Mouse (Mus musculus): Measurements from ENCODE around the gene Cacna1g. TPM values are rescaled to one million over a fixed set of nuclear protein-coding genes. Genes with fewer than 3 reads are reported as not detected.

Cacna1g gene
- polyA plus RNA-seq, 1 experiment = 3.4 TPM

DNA sequence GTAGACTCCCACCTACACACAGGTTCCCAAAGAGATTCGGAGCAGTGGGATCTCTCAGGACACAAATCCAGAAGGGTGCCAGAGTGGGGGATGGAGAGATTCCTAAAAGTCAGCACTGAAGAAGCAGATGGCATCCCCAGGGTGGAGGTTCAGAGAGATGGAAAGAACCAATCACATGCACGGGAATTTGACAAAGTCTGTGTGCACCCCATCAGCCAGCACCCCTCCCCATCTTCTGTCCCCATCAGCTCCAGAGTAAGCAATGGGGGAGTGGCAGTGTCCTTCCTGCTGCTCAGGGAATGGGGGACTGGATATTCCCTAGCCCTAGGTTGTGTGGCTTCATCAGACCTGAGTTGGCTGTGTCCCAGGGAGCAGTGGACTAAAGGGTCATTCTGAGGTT, 25.0 kb upstream of the Cacna1g start:
- Histone ChIP-seq H3K4me3 (ENCODE audit: control insufficient read depth, low read depth, low read length) (no peak overlapping the region), H3K4me1 (ENCODE audit: control insufficient read depth, insufficient read depth, low read length) (peaks cover 15% of the 10 kb centered on the region), H3K36me3 (ENCODE audit: control insufficient read depth, insufficient read depth, low read length) (no peaks in the 10 kb centered on the region), H3K27me3 (ENCODE audit: control insufficient read depth, insufficient read depth, low read length) (no peaks in the 10 kb centered on the region), H3K27ac (ENCODE audit: control insufficient read depth, insufficient read depth, low read depth, low read length) (no peak overlapping the region)
- TF ChIP-seq POLR2A (IDR thresholded peaks at IDR 0.05; ENCODE audit: control insufficient read depth, low read depth, low read length) (no peak), CTCF (IDR thresholded peaks at IDR 0.05; ENCODE audit: control insufficient read depth, insufficient read depth, insufficient replicate concordance, low read depth, low read length) (no peak)

DNA sequence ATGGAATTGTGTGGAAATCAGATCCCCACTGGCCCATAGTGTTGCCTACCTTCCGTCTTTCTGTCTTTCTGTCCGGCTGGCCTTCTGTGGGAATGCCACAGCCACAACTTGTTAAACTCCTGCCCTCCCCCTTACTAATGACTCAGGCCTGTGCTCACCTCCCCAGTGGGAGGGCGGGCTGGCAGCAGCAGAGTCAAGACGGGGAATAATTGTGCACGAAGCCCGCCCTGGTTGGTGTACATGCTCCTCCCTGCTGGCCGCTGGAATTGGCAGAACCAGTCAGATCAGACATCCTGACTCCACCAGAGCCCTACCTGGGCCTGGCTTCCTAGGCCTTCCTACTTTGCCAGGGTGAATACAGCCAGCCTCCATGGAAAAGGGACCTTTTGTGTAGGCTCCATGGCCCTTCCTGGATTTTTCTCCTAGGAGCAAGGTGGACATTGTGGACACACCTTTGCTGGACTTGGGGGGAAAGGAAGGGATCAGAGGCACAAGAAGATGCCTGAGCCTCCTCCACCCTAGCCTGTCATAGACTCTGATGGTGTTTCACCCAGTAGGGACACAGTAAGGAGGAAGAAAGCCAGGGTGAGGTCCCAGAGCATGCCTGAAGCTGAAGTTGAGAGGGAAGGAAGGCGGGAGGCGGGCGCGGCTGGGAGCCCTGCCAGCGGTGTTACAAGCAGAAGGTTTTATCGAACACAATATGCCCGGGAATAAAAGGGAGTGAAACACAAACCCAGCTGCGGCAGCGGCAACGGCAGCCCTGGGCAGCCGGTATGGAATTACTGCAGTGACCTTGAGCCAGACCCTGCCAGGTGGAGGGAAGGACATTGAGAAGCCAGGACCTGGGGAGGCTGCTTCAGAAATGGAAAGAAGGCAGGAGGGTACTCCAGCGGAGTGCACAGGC, 24.3 kb upstream of the Cacna1g start:
- Histone ChIP-seq H3K4me1 (ENCODE audit: control insufficient read depth, insufficient read depth, low read length) (peaks cover 13% of the 10 kb centered on the region), H3K27ac (ENCODE audit: control insufficient read depth, insufficient read depth, low read depth, low read length) (no peak overlapping the region), H3K36me3 (ENCODE audit: control insufficient read depth, insufficient read depth, low read length) (no peaks in the 10 kb centered on the region), H3K4me3 (ENCODE audit: control insufficient read depth, low read depth, low read length) (no peak overlapping the region), H3K27me3 (ENCODE audit: control insufficient read depth, insufficient read depth, low read length) (no peaks in the 10 kb centered on the region)
- no peak for TF ChIP-seq CTCF (IDR thresholded peaks at IDR 0.05; ENCODE audit: control insufficient read depth, insufficient read depth, insufficient replicate concordance, low read depth, low read length)
- no peak for TF ChIP-seq POLR2A (IDR thresholded peaks at IDR 0.05; ENCODE audit: control insufficient read depth, low read depth, low read length)

DNA sequence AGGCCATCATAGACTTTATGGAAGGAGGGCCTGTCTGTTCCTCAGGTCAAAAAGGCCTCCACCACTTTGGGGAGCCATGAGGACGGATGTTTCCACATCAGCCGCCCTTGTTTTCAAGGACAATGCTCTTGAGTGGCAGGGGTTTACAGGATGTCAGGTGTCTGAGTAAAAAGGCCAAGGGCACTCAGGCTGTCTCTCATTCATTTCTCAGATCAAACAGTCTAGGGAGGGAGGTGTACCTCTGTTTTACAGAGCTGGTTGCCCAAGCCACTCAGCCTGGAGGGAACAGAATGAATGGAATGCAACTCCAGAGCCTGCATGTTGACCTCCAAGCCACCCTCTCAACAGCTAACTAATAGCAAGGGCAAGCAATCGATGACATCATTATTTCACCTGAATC, 21.4 kb upstream of the Cacna1g start:
- no peaks in the 10 kb centered on the region for H3K27me3 ChIP-seq (ENCODE audit: control insufficient read depth, insufficient read depth, low read length)
- H3K27ac ChIP-seq (ENCODE audit: control insufficient read depth, insufficient read depth, low read depth, low read length) = no peak overlapping the region
- H3K4me3 ChIP-seq (ENCODE audit: control insufficient read depth, low read depth, low read length) = no peak overlapping the region
- TF ChIP-seq POLR2A (IDR thresholded peaks at IDR 0.05; ENCODE audit: control insufficient read depth, low read depth, low read length) (no peak), CTCF (IDR thresholded peaks at IDR 0.05; ENCODE audit: control insufficient read depth, insufficient read depth, insufficient replicate concordance, low read depth, low read length) (no peak)
- H3K4me1 ChIP-seq (ENCODE audit: control insufficient read depth, insufficient read depth, low read length) = peaks cover 17% of the 10 kb centered on the region
- no peaks in the 10 kb centered on the region for H3K36me3 ChIP-seq (ENCODE audit: control insufficient read depth, insufficient read depth, low read length)

DNA sequence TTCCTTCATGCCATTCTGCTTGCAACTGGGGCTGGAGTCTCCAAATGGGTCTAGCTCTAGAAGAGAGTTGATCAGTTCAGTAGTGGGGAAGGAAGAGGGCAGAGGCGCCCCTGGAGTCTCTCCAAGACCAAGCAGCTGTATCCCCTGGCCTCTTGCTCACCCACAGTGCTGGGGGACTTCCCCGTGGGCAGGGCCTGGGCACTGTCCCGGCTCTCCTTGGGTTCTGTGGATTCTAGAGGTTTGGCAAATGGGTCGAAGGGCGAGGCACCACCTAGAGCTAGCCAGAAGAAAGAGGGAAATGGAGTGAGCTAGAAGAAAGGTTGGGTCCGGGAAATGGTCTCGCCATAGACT, 17.7 kb upstream of the Cacna1g start:
- no peak for TF ChIP-seq CTCF (IDR thresholded peaks at IDR 0.05; ENCODE audit: control insufficient read depth, insufficient read depth, insufficient replicate concordance, low read depth, low read length)
- TF ChIP-seq POLR2A (IDR thresholded peaks at IDR 0.05; ENCODE audit: control insufficient read depth, low read depth, low read length) = no peak
- Histone ChIP-seq H3K36me3 (ENCODE audit: control insufficient read depth, insufficient read depth, low read length) (no peaks in the 10 kb centered on the region), H3K27ac (ENCODE audit: control insufficient read depth, insufficient read depth, low read depth, low read length) (no peak overlapping the region), H3K27me3 (ENCODE audit: control insufficient read depth, insufficient read depth, low read length) (no peaks in the 10 kb centered on the region), H3K4me3 (ENCODE audit: control insufficient read depth, low read depth, low read length) (no peak overlapping the region), H3K4me1 (ENCODE audit: control insufficient read depth, insufficient read depth, low read length) (peaks cover 6% of the 10 kb centered on the region)

DNA sequence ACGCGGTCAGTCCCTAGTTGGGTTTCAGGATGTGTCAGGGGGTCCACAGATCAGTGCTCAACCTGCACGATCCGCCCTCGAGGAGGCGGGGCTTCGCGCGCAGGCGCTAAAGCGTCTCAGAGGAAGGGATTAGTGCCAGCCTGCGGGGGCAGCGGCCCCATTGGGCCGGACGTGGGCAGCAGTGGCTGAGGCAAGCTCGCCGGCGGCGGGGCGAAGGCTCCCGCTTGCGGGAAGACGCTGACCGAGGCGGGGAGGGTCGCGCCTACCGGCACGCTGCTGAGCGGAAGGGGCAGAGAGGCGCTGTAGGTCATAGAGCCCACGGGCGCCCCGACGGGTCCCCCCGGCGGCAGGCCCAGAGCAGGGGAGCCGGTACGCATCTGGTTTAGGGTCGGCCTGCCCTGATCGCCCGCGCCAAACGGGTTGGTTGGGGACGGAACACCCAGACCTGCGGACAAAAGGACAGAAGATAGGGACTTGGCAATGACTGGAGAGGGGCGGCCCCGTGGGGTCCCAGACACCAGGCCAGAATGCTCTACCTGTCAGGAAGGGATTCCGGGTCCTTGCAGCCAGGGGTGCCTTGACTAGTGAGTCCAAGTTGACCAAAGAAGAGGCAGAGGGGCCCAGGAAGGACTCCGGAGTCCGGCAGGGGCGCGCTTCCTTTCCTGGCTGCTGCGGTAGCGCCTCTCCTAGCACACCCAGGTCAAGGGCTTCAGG, 17.2 kb upstream of the Cacna1g start:
- Histone ChIP-seq H3K27ac (ENCODE audit: control insufficient read depth, insufficient read depth, low read depth, low read length) (no peak overlapping the region), H3K4me1 (ENCODE audit: control insufficient read depth, insufficient read depth, low read length) (peaks cover 7% of the 10 kb centered on the region), H3K36me3 (ENCODE audit: control insufficient read depth, insufficient read depth, low read length) (no peaks in the 10 kb centered on the region), H3K27me3 (ENCODE audit: control insufficient read depth, insufficient read depth, low read length) (no peaks in the 10 kb centered on the region), H3K4me3 (ENCODE audit: control insufficient read depth, low read depth, low read length) (peak overlapping the region; percentile 50)
- no peak for TF ChIP-seq POLR2A (IDR thresholded peaks at IDR 0.05; ENCODE audit: control insufficient read depth, low read depth, low read length)
- TF ChIP-seq CTCF (IDR thresholded peaks at IDR 0.05; ENCODE audit: control insufficient read depth, insufficient read depth, insufficient replicate concordance, low read depth, low read length) = no peak

DNA sequence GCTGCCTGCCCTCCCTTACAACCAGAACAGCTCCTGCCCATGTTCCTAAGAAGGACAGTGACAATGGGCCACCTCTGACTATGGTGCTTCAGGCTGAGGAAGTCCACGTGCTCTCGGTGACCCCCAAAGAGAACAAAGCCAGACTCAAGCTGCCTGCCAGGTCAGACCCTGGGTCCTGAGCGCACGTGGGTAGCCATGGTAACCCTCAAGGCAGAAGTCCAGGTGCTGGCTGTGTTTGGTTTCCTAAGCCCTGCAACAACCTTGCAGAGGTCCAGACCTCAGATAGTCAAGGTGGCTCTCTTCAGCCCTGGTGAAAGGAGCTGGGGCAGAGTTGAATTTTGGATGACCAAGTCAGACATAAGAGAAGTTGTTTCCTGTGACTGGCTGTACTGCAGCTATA, 15.7 kb upstream of the Cacna1g start:
- TF ChIP-seq POLR2A (IDR thresholded peaks at IDR 0.05; ENCODE audit: control insufficient read depth, low read depth, low read length) = no peak
- no peak for TF ChIP-seq CTCF (IDR thresholded peaks at IDR 0.05; ENCODE audit: control insufficient read depth, insufficient read depth, insufficient replicate concordance, low read depth, low read length)
- Histone ChIP-seq H3K36me3 (ENCODE audit: control insufficient read depth, insufficient read depth, low read length) (no peaks in the 10 kb centered on the region), H3K27me3 (ENCODE audit: control insufficient read depth, insufficient read depth, low read length) (no peaks in the 10 kb centered on the region), H3K4me3 (ENCODE audit: control insufficient read depth, low read depth, low read length) (no peak overlapping the region), H3K4me1 (ENCODE audit: control insufficient read depth, insufficient read depth, low read length) (peaks cover 11% of the 10 kb centered on the region), H3K27ac (ENCODE audit: control insufficient read depth, insufficient read depth, low read depth, low read length) (no peak overlapping the region)

DNA sequence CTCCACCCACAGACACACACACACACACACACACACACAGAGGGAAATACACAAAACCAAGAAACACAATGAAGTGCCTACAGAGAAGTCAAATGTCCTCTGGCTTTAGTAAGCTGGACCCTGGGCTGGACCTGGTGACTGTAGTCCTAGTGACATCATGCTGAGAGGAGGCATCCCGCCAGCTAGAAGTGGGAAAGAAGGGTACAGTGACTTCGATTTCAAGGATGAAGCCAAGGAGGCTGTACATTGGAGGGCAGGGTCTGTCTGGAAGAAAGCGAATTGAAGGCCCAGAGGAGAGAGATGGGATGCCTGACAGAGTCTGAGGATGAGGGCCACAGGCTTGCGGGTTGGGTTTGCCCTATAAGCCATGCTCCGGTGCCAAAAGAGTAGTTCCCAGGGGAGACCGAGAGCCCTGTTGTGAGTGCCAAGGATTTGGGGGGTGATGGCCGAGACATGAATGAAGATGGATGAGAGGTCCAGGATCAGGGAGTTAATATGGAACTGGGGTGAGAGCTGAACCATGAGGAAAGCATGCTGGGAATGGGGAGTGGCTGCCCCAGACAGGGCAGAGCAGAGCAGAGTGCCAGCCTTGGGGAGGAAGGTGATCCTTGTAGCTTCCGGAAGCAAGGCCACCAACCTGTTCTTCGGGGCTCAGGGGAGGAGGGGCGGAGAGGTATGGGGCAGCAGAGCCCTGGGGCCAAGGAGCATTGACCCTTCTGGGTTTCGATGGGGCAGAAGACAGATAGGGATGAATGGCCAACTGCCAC, 15.0 kb upstream of the Cacna1g start:
- H3K27ac ChIP-seq (ENCODE audit: control insufficient read depth, insufficient read depth, low read depth, low read length) = no peak overlapping the region
- TF ChIP-seq POLR2A (IDR thresholded peaks at IDR 0.05; ENCODE audit: control insufficient read depth, low read depth, low read length) (no peak), CTCF (IDR thresholded peaks at IDR 0.05; ENCODE audit: control insufficient read depth, insufficient read depth, insufficient replicate concordance, low read depth, low read length) (no peak)
- no peaks in the 10 kb centered on the region for H3K36me3 ChIP-seq (ENCODE audit: control insufficient read depth, insufficient read depth, low read length)
- no peaks in the 10 kb centered on the region for H3K27me3 ChIP-seq (ENCODE audit: control insufficient read depth, insufficient read depth, low read length)
- peaks cover 11% of the 10 kb centered on the region for H3K4me1 ChIP-seq (ENCODE audit: control insufficient read depth, insufficient read depth, low read length)
- no peak overlapping the region for H3K4me3 ChIP-seq (ENCODE audit: control insufficient read depth, low read depth, low read length)
